Mouse (Mus musculus) right cerebral cortex, postnatal 4 days (tissue): ENCODE data around the gene Glt1d1.

Source experiments
- DNase-seq: peaks from one replicate; pipeline ENCODE4 v3.0.0-alpha.2; 2022

Glt1d1 gene

DNA sequence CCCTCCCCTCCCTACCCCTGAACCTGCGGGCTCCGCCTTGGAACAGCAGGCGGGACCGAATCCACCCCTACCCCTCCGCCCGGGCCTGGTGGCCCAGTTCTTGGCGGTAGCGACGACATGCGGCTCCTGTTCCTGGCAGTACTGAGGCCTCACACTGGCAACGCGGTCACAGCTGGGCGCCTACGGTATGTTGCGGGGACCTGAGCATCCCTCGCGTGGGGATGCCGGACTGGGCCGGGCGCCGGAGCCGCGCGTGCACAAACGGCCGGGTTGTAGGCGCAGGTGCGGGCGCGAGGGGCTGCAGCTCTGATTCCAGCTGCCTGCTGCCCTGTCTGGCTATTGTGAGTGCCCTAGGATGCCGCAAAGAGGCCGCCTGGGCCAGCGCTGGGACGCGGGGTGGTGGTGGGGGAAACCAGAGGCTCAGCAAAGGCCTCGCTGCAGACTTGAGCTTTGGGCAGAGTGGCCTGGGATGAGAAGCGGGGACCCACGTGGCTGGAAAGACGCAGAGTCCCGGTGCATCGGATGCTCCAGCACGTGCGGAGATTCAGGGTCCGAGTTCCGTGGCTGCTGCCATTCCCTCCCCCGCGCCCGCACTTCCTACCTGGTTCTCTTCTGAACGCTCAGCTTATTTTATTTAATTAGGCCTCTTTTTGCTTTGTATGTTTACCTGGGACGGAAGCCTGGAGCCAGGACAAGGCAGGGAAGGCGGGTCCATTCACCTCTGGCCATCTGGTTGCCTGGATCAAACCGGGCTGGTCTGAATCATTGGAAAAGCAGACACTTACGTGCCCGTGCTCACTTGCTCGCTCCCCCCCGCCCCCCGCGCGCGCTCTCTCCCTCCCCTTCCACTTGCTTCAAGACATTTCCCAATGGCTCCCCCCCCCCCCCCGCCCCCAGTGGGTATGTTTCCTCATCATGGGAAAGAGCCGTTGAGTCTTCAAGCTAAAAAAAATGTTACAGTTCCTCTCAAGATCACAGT is at the start of gene Glt1d1, which contains the start of gene Slc15a4:
TSS of gene Glt1d1 (plus strand) at position 96 of the 979 bp plus-strand sequence.
TSS of gene Slc15a4 (minus strand) at position 731 of the 979 bp plus-strand sequence.
- peak; percentile 51 for DNase-seq

DNA sequence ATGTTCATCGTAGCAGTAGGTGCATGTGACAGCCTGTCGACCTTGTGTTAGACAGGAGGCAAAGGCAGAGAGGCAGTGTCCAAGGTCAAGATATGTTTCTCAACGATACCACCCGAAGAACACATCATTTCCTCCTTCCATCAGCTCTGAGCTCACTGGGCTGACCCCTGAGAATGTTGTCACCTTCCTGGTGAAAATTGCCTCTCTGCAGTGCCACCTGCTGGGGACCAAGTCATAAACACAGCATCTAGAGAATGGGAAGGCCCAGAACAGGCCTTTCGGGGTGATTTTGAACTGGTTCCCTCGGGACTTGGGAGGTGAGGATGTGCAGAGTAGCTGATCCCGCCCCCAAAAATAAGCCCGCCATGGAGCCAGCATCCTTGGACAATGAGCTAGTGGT is 48.4 kb upstream of the Glt1d1 start:
- DNase-seq, result peak; percentile 30

DNA sequence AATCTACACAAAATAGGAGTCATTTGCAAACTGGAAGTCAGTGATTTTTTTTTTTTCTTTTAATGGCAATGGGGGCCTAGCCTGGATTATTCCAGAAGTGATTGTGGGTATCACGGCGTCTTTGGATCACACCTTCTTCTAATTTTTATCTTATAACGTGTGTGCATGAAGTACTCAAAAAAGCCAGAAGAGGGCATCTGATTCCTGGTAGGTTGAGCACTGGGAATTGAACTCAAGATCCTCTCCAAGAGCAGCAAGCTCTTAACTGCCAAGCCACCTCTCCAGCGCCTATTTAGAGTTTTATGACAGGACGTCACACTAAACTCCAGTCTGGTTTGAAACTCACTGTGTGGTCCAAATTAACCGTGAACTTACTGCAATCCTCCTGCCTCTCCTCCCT is 44.2 kb upstream of the Glt1d1 start:
- DNase-seq, result no peak

DNA sequence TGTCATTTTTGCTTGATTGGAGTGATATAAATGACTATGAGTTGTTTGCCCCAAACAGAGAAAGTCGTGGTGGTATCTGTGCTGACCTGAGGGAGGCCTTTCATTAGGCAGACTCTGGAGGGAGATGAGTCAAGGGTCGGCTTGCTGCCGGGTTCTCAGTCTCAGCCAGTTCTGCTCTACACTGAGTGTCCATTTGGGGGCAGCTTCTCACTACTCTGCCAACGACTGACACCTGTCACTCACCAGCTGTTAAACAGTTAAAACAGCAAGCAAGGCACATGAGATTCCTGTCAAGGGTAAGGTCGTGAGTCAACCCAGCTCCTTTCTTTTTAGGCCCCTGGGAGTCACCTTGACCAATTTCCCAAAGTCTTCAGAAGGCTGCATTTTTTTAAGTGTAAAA is 39.7 kb upstream of the Glt1d1 start:
- no peak for DNase-seq

DNA sequence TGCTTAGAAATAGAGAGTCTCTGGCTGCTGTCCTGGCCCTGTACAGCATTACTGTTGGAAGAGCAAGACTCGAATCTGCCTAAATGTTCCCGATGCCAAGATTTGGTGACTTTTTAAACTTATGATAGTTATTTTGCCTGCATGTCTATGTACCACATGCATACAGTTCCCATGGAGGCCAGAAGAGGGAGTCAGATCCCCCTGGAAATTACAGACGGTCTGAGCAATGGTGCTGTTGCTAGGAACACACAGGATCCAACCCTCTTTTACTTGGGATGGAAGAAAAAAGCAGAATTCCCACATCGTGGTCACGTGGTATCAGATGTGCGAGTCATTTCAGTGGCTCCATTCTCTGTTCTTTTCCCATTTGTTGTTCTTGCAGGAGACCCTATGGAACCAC is 39.2 kb upstream of the Glt1d1 start:
- DNase-seq, result peak; percentile 51

DNA sequence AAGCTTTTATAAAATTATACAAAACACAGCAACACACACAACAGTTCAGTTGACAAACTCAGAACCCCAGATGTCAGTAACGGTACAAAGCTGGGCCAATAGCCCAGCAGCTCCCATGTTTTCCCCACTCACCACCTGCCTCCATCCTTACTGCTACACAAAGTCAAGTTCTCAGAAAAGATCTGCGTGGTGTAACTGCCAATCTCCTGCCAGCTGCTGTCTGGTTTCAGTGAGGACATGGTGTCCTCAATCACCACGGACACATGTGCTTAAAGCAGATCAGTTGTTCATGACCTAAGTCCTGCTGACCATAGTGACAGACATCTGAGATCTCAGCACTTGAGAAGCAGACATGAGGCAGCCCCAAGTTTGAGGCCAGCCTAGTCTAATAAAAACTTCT is 36.4 kb upstream of the Glt1d1 start:
- DNase-seq, result no peak

DNA sequence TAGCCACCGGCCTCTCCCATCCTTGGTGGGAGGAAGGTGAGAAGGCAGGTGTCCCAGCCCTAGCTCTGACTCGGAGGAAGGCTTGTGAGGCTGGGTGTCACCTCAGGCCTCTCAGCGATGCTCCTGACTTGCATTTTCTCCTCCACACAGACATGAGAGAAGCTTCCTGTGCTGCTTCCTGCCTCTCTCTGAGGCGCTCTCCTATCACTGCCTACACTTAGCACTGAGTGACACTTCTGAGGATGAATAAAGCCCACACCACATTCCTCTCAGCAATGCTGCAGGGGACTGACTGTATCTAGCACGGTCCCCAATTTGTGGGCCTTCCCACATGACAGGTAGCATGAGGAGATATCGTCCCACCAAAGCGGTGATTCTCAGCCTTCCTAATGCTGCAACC is 35.2 kb upstream of the Glt1d1 start:
- DNase-seq, result no peak

DNA sequence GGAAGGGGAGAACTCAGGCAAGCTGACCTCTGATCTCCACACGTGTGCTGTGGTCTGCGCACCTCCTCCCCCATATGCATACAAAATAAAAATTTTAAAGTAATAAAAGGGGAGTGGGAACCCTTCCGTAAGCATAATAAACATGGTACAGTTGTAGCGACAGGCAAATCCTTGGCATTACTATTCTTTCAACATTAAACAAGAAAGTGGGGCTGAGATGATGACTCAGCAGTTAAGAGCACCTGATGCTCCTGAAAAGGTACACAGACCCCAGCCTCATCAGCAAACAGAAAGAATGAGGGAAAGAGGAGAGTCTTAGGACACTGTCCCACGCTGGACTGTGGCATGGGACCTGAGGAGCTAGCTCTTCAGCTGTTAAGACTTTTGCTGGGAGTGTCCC is 29.1 kb upstream of the Glt1d1 start:
- no peak for DNase-seq

DNA sequence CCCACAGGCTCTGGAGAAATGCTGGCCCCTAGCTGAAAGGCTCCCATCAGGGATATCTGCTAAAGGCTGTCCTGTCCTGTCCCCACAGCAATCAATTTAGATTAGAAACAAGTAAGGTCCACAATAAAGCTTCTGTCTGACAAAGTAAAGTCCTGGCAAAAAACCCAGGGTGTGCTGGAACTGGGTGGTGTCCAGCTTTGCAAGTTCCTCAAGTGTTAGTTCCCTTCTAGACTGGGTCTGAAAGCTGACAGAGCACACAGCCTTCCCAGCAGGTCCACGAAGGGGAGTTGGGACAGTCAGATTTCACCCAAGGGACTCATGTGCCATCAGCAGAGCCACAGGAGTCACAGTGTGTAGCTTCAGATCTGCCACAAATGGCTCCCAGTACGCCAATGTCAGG is 24.6 kb upstream of the Glt1d1 start:
- no peak for DNase-seq

DNA sequence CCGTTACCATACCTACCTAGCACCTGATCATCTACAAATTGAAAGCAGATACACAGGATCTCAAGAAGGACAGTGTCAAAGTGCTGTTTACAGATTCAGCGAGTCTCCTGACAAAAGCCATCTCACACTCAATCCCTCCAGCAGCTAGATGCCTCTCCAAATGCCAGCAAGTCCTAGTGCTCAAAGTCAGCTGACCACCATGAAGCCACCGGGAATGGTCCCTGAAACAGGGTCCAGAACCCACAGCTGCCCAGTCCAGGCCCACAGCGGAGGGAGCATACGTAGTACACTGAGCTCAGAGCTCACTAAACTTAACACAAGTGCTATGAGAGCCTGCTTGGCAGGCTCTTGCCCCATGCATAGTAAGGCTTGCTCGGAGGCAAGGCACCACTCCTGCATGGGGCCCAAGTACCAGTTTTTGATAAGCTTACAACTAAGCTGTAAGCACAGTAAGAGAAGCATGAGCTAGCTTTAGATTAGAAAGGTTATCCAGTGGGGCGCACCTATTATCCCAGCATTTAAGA is 22.8 kb upstream of the Glt1d1 start:
- no peak for DNase-seq

DNA sequence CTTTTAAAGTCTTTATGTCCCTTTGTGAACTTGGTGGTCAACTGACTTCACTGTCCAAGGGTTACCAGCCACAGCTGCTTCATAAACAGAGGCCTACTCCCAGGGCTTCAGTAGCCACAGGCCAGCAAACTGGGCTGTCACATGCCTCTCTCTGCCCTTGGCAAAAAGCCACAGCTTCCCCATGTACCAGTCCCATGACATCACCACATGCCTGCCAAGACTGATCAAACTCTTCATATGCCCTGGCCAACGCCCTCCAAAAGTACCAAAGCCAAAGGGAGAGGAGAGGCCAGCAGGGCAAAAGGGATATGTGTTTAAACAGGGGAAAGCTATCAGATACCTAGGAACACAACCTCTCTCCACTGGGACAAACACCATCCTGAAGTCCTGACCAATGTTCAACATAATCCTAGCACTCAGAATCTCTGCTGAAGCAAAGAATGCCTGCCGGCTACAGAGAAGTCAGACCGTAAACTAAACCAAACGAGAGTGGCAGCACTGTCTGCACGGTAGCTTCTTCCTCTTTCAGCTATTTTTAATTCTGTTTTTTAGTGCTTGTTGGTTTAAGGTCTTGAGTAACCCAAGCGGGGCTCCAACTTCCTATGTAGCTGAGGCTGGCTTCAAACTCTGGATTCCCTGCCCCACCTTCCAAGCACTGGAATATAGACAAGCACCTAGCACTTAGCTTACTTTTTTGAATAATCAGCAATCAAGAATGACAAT is 21.1 kb upstream of the Glt1d1 start:
- DNase-seq, result no peak

DNA sequence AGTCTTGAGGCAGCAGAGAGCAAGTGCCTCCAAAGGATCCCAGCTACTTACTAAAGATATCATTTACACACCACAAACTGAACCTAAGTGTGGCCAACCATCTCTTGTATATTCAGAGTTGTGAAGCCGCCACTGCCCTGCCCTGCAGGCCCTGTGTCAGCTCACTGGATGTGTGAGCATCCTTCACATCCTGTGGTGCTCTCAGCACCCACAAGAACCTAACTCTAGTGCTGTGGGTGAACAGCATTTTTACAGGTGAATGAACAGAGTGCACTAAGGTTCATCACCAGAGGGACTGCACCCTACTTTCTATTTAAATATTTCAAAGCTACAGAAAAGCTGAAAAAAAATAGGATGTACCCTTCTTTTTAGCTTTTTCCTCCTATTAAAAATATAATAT is 20.2 kb upstream of the Glt1d1 start:
- no peak for DNase-seq

DNA sequence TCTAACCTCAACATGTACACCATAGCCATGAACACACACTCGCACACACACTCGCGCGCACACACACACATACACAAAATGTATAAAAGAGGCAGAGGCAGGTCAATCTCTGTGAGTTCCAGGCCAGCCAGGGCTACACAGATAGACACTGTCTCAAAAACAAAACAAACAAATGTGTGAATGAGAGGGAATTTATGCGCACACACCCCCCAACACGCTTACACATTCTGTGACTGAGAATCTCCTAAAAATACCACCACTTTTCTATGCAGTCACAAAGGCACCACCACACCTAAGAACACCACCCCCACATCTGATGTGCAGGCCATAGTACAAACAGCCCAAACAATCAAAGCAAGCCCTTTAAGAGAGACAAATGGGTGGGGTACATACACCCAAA is 19.7 kb upstream of the Glt1d1 start:
- DNase-seq, result no peak

DNA sequence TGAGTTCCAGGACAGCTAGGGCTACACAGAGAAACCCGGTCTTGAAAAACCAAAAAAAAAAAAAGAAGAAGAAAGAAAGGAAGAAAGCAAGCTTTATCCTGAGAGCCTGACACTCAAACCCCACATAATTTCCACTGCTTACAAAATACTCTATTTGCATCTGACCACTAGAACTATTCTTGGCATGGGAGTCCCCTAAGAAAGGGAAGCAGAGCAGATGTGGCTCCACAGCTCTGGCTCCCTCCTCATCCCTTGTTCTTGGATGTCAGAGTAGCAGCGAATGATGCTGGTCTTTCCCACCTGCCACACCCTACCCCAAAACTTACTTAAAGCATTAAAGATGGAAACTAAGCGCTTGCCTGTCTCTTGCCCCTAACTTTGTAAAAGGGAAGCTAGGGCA is 16.6 kb upstream of the Glt1d1 start:
- no peak for DNase-seq

DNA sequence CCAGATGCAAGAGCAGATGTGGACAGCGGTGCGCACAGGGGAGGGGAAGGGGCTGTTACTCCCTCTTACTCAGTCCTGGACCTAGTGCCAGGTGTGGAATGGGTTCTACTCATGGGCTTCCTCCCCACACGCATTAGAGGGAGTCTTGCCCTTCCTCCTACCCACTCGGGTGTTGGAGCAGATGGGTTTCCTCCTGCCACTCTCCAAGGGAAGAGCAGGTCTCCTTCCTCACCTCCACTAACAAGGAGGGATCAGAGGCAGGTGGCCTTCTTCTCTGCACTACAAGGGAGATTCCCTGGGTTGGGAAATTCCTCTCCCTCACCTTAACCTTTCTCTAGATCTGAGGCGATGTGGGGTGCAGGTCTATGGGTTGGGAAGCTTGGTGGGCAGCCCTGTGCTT is 15.9 kb upstream of the Glt1d1 start:
- peak; percentile 6 for DNase-seq

DNA sequence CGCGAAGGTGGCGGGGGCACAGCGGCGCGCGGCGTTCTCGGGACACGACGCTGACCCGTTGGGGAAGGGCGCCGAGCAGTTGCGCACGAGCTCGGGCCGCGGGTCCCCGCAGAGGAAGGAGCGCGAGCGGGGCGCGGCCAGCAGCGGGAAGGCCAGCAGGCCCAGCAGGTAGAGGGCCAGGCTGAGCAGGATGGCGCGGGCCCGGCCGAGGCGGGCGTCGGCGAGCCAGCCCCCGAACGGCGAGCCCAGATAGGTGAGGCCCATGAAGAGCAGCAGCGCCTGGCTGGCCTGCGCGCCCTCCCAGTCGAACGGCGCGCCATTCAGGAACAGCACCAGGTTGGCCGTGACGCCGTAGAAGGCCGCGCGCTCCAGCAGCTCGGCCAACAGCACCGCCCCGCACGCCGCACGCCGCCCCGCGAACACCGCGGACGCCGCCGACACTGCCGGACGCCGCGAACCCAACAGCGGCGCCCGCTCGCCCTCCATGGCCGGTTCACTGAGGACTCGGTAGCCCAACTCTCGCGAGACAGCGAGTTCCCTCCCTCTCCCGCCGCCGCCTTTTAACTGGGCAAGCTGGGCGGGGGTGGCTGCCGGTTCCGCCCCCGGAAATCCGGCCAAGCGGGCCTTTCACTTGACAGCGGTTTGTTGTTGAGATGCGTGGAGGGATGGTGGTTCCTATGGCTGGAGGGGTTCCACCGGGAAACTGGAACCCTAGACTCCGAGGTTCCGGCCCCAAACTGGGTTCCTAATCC is 15.0 kb upstream of the Glt1d1 start:
- DNase-seq, result peak; percentile 97

DNA sequence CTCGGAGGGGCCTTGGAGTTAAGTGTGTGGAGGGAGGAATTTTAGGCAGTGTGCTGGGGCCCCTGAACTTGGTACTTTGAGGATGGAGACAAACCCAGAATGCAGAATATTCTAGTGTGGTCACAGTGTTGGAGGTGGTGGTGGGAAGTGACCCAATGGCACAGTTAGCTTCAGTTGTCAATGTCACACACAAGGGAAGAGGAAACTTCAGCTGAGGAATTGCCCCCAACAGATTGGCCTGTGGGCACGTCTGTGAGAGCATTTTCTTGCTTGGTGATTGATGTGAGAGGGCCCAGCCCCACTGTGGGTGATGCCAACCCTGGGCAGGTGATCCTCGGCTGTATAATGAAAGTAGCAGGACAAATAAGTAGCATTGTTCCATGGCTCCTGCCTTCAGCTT is 13.2 kb upstream of the Glt1d1 start:
- no peak for DNase-seq

DNA sequence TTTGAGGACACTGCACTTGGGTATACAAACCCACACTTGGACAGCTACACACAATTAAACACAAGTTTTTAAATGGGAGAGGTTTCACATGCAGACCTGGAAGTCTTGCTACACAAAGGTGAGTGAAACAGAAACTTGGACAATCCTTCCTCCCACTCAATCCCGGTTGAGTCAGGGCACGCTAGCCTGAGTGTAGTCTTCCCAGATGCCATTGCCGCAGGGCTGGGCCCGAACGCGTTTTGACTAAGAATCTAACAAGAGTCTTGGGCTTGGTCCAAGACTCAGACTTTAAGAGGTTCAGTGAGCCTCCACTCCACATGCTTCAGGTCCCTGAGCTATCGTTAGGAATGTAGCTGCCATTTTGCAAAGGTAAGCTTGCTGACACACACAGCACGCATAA is 11.7 kb upstream of the Glt1d1 start:
- no peak for DNase-seq

DNA sequence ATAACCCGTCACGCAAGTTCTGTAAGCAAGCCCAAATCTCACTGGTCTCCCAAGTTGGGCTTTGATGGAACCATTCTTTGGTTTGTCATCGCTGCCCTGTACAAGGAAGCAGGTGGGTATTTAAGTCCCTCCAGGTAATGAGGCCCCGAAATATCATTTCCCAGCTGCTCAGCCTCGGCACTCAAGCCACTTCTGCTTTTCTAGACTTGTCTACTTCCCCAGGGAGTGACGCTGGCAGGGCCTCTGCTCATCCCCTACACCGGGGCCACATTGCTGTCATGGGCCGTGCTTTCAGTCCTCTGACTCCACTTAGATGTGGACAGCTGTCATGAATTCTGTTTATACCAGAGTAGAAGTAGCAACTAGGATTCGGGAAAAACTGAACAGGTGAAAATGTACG is 11.0 kb upstream of the Glt1d1 start:
- DNase-seq, result no peak

DNA sequence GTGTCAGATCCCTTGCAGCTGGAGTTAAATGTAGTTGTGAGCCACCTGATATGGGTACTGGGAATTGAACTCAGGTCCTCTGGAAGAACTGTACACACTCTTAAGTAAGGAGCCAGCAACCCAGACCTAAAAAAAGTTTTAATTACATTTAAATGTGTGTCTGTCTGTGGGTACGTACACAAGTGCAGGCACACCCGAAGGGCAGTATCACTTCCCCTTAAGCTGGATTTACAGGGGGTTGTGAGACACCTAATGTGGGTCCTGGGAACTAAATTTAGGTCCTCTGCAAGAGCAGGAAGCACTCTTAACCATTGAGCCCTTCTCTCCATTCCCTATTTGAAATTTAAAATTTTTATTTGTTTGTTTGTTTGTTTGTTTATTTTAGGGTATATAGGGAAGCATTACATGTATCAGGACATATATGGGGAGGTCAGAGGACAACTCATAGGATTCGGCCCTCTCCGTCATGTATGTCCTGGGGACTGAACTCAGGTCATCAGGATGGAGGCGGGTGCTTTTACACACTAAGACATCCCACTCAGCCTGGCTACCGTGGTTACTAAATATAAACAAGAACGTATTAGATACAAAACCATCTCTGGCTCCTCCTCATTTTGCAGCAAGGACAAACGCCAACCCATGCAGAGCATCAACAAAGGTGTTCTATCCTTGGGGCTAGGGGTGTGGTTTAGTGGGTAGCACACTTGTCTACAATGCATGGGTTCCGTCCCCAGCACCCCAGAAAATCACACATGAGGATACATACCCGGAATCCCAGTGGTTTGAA is 7.4 kb upstream of the Glt1d1 start:
- no peak for DNase-seq

DNA sequence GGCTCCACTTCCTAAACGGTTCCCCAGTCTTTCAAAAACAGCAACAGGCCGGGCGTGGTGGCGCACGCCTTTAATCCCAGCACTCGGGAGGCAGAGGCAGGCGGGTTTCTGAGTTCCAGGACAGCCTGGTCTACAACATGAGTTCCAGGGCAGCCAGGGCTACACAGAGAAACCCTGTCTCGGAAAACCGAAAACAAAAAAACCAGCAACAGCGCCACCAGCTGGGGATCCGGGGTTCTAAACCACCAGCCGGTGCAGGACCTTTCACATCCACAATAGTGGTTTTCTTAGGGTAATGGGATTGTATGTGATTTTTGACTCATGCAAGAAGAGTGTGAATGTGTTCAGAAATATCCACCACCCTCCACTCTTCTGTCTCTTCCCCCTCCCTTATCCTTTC is 4.8 kb upstream of the Glt1d1 start:
- DNase-seq, result no peak

DNA sequence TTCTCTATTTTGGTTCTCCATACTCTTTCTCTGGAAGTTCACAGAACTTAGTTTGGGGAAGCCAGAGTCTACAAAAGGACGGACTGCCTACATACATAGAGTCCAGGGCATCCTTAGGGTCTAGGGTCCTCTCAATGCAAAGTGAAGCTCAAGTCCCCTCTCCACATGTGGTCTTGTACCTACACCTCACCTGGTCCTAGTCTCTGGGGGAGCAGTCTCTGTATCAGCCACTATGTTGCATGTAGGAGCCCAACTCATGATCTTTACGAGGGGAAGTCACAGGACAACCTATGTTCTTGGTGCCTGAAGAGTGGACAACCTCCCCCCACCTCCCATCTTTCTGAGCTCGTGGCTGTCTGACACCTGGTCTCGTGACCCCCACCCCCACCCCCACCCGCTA is 391 bp upstream of the Glt1d1 start:
- no peak for DNase-seq
